Mouse (Mus musculus): Measurements from ENCODE around the gene Add3.

The Add3 gene

DNA sequence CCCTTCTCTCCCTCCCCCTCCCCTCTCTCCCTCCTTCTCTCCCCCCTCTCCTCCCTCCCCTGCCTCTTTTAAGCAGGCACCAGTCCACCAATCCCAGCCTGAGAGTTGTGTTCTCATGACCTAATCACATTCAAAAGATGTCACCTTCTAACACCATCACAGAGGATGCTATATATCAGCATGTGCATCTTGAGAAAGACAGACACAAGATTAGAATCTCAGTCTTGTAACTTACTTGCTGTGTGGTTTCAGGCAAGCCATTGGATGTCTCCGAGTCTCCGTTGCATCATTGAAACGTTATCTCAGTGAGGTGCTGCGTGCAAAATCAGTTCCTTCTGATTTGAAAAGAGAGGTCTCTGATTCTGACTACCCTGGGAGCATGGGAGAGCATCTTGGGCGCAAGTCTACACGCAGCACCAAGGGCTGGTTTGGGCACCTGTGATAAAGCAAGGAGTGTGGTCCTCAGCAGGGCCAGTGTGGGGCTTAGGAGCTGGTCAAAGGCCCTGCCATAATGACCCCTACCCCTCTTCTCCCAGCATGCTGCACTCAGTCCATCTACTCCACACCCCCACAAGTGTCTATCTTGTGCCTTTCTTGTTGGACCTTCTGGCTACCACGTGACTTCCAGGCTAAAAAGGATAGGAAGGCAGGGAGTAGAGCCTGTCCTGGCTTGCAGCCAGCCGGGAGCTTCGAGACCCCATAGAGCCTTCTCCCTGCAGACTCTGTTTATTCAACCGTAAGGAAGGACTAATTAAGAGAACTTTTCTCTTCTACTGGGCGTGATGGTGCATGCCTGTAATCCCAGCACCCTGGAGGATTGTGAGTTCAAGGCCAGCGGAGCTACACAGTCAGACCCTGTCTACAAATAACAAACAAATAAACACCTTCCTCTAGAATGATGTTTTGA lies 124.8 kb downstream of the Add3 start:
- DNase-seq (ENCODE audit: low spot score in 2 of 2) = no peak

GRCm38 (mm10) chr19:53267305-53267704 lies 127.1 kb downstream of the Add3 start:
- DNase-seq (ENCODE audit: low spot score in 2 of 2) = no peak

GRCm38 (mm10) chr19:53273055-53273722 lies 132.9 kb downstream of the Add3 start:
- DNase-seq (ENCODE audit: low spot score in 2 of 2) = no peak

DNA sequence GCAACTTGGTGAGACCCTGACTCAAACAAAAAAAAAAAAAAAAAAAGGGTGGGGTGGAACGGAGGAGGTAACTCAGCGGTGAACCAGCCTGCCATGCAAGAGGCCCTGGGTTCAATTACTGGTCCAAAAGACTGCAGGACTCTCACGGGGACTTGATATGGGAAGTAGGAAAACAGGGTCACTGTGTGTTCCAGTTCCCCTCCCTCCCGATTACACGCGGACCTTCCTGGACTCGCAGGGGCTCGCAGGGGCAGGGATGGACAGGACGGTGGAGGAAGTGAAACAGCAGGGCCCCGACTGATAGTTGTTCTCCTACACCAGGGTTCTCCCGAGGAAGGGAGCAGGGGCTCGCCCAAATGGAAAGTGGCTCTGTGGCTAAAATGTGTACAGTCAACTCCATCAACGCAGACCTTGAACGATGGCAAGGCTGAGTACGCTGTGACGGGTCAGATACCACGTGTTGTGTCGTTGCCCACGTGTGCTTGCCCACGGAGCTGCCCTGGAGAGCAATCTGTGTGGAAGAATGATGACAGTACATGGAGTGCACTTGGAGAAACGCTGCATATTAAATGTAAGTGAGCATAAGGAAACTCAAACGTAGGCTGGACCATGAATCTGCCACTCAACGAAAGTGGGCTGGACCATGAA lies 133.7 kb downstream of the Add3 start:
- peak in 1 of 2 experiments; percentile 15 for DNase-seq (ENCODE audit: low spot score in 2 of 2)

GRCm38 (mm10) chr19:53275204-53275603 lies 135.0 kb downstream of the Add3 start:
- no peak for DNase-seq (ENCODE audit: low spot score in 2 of 2)

DNA sequence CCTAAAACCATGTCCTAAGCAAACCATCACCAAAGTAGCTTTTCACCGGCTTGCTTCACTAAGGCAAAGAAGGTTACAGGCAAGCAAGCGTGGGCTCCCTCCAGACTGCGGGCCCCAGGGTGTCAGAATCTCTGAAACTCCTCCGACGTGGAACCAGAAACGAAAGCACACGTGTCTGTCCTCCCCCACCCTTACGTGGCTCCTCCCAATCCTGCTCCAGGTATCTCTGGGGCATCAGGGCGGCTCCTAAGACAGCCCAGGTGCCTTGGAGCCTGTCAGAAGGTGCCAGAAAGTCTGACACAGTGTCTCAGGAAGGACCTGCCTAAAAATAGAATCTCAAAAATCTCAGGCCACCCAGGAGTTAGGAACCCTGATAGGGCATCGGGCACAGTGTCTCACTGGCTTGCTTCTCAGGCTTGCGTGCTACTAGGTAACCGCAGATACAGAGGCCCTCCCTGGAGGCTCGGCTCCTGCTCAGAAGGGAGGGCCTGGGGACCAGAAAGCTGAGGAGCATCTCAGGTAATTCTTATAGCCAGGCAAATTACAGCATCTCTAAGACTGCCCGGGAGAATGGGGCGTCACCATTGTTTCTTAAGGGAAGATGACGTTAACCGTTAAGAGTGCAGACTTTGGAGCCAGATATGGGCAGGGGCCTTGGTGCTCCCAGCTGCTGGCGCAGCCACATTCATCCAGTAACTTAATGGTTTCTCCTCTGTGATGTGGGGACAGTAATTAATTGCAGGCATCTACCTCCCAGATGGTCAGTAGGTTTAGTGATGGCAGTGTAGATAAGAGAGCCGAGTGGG lies 136.9 kb downstream of the Add3 start:
- no peak for DNase-seq (ENCODE audit: low spot score in 2 of 2)

DNA sequence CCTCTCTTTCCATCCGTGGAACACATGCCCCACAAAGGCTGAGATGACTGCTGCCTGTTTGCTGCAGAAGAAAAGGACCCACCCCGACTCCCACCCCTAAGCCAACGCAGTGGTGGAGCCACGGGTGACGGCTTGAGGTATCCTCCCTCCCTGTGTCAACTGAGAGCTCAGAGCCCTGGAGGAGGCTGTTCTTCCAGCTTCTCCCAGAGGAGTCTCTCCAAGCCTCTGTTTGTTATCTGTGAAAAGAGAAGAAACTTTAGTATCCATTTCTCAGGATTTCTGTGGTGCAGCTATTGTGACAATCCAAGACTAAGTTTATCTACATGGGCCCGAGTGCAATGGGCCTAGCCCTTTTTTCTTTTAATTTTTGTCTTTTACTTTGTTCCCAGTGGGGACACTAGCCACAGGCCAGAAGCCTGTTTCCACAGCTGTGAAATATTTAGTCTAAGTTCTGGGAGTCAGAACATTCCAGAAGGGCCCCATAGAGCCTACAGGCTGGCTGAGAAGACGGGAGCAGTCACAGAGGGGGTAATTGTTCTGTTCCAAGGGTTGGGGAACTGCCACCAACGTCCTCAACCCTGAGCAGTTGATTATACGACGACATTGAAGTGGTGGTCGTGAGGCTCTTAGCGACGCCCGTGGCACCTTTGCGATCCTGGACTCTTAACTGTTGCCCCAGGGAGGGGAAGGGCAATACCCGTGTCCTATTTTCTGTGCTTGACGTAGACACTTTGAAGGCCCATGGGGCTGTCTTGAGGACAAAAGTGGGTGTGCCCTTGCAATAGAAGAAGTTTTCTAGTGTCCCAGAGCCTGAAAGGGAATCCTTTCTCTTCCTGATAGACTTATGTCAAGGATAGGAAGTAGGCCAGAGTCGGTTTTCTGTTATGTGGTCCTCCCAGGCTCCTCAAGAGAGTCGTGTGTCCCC lies 138.5 kb downstream of the Add3 start:
- no peak for DNase-seq (ENCODE audit: low spot score in 2 of 2)

- DNase-seq (ENCODE audit: low spot score in 2 of 2) = no peak
Measured at GRCm38 (mm10) chr19:53280254-53280653, 140.0 kb downstream of the Add3 start.

GRCm38 (mm10) chr19:53282571-53282970 lies 142.3 kb downstream of the Add3 start:
- no peak for DNase-seq (ENCODE audit: low spot score in 2 of 2)

DNA sequence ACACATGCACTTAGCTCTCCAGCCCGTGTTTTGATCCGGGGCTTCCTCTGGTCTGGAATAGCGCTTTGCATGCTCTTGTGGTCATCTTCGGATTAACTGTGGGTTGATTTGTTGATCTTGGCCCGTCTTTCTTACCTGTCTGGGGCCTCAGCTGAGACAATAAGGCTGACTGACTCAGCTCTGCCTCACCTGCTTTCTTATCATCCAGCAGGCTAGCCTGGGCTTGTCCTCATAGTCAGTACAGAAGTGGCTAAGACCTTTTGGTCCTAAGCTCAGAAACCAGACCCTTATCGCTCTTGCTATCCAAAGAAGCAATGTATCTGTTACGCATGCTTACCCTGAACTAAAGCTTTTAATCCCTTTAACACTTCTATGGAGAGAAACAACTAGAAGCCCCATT lies 143.5 kb downstream of the Add3 start:
- no peak for DNase-seq (ENCODE audit: low spot score in 2 of 2)

- peak in 1 of 2 experiments; percentile 23 for DNase-seq (ENCODE audit: low spot score in 2 of 2)
Measured at GRCm38 (mm10) chr19:53284268-53285208, 144.3 kb downstream of the Add3 start.

- DNase-seq (ENCODE audit: low spot score in 2 of 2) = no peak
Measured at GRCm38 (mm10) chr19:53296331-53297254, 156.3 kb downstream of the Add3 start.
